Mouse (Mus musculus) ES-Bruce4 (cell line): ENCODE results near the gene Jmjd1c. TPM values are rescaled to one million over a fixed set of nuclear protein-coding genes. Genes with fewer than 3 reads are reported as not detected.
A peak's percentile ranks its signal among the peaks of the same experiment; 100 is the strongest.

Source experiments
- H3K27ac ChIP-seq: 2 replicates; pipeline ENCODE4 v1.5.1; 2012; ENCODE audit warnings: low read length, inconsistent platforms; ENCODE audit not compliant: insufficient read depth
- H3K27me3 ChIP-seq: 2 replicates; pipeline ENCODE4 v1.6.1; 2012; ENCODE audit warnings: mild to moderate bottlenecking, low read length, inconsistent platforms; ENCODE audit not compliant: control insufficient read depth, poor library complexity, insufficient read depth, severe bottlenecking
- H3K36me3 ChIP-seq: 2 replicates; pipeline ENCODE4 v1.6.1; 2012; ENCODE audit warnings: inconsistent platforms, mild to moderate bottlenecking, low read length, moderate library complexity; ENCODE audit not compliant: control insufficient read depth, poor library complexity, insufficient read depth, severe bottlenecking
- H3K4me1 ChIP-seq: one replicate; pipeline ENCODE4 v1.8.1; 2011; ENCODE audit warnings: low read length; ENCODE audit not compliant: control insufficient read depth, insufficient read depth
- H3K4me3 ChIP-seq: 2 replicates; pipeline ENCODE4 v1.5.1; 2011; ENCODE audit warnings: low read depth, mild to moderate bottlenecking, low read length
- H3K9ac ChIP-seq: 2 replicates; pipeline ENCODE4 v1.6.1; 2012; ENCODE audit warnings: low read depth, mild to moderate bottlenecking, inconsistent platforms; ENCODE audit not compliant: poor library complexity, severe bottlenecking
- H3K9me3 ChIP-seq: replicated peaks from 2 replicates; pipeline ENCODE4 v1.6.1; 2012; ENCODE audit warnings: mild to moderate bottlenecking, low read length, inconsistent platforms; ENCODE audit not compliant: control insufficient read depth, poor library complexity, insufficient read depth, severe bottlenecking
- CTCF ChIP-seq: IDR thresholded peaks from one replicate; pipeline ENCODE4 v1.8.1; 2011; ENCODE audit warnings: low read depth, low read length
- EP300 ChIP-seq: IDR thresholded peaks from 2 replicates; pipeline ENCODE4 v1.6.1; 2011; ENCODE audit warnings: low read depth, low read length; ENCODE audit not compliant: insufficient read depth
- POLR2A ChIP-seq: IDR thresholded peaks from one replicate; pipeline ENCODE4 v1.8.1; 2011; ENCODE audit warnings: low read length; ENCODE audit not compliant: insufficient read depth
- polyA plus RNA-seq: library from polyadenylated mRNA; stranded (reverse); fragments of >200 nt; gene quantifications from 2 replicates; pipeline ENCODE4 v1.2.4, GENCODE M21; 2011; ENCODE audit warnings: low read depth; ENCODE audit not compliant: missing spikeins, insufficient read depth, insufficient read length

Jmjd1c gene
- polyA plus RNA-seq, 1 experiment: 141 TPM

DNA sequence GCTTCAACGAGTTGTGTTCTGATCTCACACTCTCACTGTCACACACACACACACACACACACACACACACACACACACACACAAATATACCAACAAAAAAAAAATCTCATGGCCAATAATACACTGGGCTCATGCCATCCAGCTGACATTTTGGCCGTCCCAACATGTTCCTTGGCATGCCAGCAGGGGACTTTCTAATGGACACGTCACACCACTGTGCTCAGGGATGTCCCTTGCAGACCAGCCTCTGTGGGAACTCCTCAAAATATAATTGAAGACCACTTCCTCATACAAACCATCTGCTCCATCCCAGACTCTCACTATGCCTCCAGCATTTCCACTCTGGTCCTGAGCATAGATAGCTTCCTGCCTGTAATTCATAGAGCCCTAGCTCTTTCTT lies 29.5 kb upstream of the Jmjd1c start:
- H3K36me3 ChIP-seq: no peaks in the 10 kb centered on the region
- H3K4me1 ChIP-seq: no peaks in the 10 kb centered on the region
- no peaks in the 10 kb centered on the region for H3K27me3 ChIP-seq
- no peak overlapping the region for H3K4me3 ChIP-seq
- TF ChIP-seq POLR2A (no peak), CTCF (no peak), EP300 (no peak)
- H3K9ac ChIP-seq: no peak overlapping the region
- no peak overlapping the region for H3K27ac ChIP-seq
- no peaks in the 10 kb centered on the region for H3K9me3 ChIP-seq

DNA sequence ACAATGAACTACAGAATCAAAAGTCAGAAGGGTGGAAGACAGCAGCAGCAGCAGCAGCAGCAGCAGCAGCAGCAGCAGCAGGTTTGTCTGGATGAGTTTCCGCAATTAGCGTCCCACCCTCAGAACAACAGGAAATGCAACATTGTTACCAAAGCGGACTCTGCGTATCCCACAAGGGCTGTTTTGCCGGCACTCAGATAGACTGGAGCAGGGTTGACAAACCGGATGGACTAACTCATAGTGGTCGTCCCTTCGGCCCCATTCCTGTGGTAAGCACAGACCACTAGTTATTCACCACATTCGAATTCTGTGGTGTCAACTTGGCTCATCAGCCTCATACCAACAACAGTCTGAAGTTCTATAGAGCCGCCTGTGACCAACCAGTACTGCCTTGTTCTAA lies 26.9 kb upstream of the Jmjd1c start:
- Histone ChIP-seq H3K27me3 (no peaks in the 10 kb centered on the region), H3K27ac (peak overlapping the region; percentile 24), H3K4me1 (no peaks in the 10 kb centered on the region), H3K36me3 (no peaks in the 10 kb centered on the region), H3K9ac (no peak overlapping the region), H3K9me3 (no peaks in the 10 kb centered on the region), H3K4me3 (no peak overlapping the region)
- TF ChIP-seq EP300 (0 out of 2 replicates have a peak, but pooled peaks have one; percentile 64), CTCF (no peak), POLR2A (no peak)

DNA sequence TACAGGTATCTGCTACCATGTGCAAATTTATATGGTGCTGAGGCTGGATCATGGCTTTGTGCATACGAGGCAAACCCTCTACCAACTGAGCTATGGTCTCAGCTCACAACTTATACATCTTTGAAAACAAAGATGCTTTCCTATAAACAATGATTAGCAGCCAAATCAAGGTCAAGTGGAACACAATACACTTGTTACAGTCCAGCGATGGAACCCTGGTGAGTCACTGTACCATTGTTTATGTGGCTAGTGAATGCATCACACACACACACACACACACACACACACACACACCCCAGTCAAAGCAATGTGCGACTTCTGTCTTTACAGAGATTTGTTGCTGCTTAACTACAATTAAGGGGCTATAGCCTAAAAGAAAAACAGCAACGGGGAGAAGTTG lies 24.5 kb upstream of the Jmjd1c start:
- Histone ChIP-seq H3K4me1 (peaks cover under 1% of the 10 kb centered on the region), H3K27ac (no peak overlapping the region), H3K9me3 (no peaks in the 10 kb centered on the region), H3K4me3 (no peak overlapping the region), H3K36me3 (no peaks in the 10 kb centered on the region), H3K27me3 (no peaks in the 10 kb centered on the region), H3K9ac (no peak overlapping the region)
- TF ChIP-seq POLR2A (no peak), CTCF (no peak), EP300 (no peak)

DNA sequence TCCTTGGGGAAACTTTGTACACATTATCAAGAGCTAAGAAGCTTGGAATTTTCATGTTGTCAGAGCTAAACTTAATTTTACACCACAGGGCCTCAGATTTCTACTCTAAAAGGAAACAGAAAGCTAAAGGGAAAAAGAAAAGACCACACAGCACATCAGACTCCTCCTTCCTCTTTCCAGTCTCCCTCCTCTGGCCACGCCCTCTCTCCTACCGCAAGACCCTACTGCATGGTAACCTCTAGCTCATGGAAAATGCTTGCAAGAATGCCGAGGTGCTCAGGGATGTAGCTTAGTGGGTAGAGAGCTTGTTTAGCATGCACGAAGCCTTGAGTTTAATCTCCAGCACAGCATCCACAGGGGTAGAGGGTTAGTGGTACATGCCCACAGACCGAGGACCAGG lies 24.0 kb upstream of the Jmjd1c start:
- H3K4me1 ChIP-seq: peaks cover 3% of the 10 kb centered on the region
- H3K27ac ChIP-seq: no peak overlapping the region
- H3K9me3 ChIP-seq: no peaks in the 10 kb centered on the region
- TF ChIP-seq CTCF (no peak), POLR2A (no peak), EP300 (no peak)
- no peak overlapping the region for H3K9ac ChIP-seq
- no peak overlapping the region for H3K4me3 ChIP-seq
- H3K36me3 ChIP-seq: no peaks in the 10 kb centered on the region
- H3K27me3 ChIP-seq: no peaks in the 10 kb centered on the region

DNA sequence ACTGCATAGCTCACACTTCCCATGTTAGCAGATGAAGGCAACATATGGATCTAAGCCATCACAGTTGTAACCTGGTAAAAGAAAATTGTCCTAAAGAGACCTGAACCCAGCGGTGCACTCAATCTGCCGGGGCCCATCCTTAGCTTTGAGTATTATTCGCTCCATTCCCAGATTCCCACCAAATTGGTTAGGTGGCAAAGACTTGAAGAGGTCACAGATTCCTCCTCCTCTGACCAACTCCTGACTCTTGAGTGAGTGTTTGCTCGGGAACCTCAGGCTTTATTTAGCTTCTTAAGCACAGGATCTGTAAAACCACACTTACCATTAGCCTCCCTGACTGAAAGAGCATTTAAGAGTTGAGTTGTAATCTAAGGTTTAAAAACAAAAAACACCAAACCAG lies 23.3 kb upstream of the Jmjd1c start:
- no peak for TF ChIP-seq EP300
- no peak for TF ChIP-seq POLR2A
- TF ChIP-seq CTCF: no peak
- Histone ChIP-seq H3K27me3 (no peaks in the 10 kb centered on the region), H3K4me3 (no peak overlapping the region), H3K9ac (no peak overlapping the region), H3K27ac (no peak overlapping the region), H3K4me1 (peaks cover 3% of the 10 kb centered on the region), H3K36me3 (no peaks in the 10 kb centered on the region), H3K9me3 (no peaks in the 10 kb centered on the region)

DNA sequence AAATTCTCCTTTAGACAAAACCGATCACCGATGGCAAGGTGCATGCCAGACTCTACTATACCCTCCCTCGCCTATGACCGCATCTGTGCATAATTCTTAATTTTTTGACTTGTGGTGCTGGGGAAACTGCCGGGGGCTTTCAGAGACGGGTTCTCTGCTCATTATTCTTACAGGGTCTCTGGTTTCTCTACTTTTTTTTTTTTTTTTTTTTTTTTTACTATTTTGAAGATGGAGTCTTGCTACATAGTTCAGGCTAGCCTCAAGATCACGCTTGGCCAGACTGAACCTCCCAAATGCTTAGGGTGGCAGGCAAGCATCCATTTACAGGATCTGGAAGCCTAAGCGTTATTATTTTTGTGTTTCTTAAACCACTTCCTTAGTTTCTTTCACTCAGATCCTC lies 22.3 kb upstream of the Jmjd1c start:
- Histone ChIP-seq H3K36me3 (no peaks in the 10 kb centered on the region), H3K27me3 (no peaks in the 10 kb centered on the region), H3K9me3 (no peaks in the 10 kb centered on the region), H3K9ac (no peak overlapping the region), H3K4me3 (no peak overlapping the region), H3K27ac (no peak overlapping the region), H3K4me1 (peaks cover 3% of the 10 kb centered on the region)
- TF ChIP-seq EP300 (no peak), CTCF (no peak), POLR2A (no peak)
